Comparison of ENCODE assay signal across 10 mouse cellular contexts in the genomic region with DNA sequence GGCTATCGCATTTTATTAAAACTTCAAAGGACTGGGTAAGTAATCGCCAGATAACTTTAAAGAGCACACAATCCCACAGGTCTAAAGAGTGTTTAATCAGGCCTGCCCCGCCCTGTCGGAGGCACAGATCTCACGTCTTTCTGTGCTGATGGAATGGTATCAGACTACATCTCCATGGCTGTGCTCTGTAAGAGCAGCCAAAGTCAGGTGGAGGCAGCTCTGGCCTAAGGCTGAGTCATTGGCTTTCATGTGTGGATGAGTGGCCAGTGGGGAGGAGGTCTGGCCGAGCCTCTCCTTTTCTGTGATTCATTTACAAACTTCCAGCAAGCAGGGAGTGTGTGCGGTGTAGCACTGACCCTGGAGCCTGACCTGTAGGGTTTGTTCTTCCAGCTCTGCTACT.
DNase-seq lines count a peak whose midpoint lies in the region; ATAC-seq and TF ChIP-seq lines count a peak whose summit lies in the region.
"Had no signal": no experiment of that assay in that cellular context is flagged by ENCODE, and none has a peak within 500 bp of the region (broad histone marks: within the 10 kb centered on the region; RNA-seq: fewer than 3 reads in every experiment).

No protein-coding gene starts in this region.

- H3K4me1 ChIP-seq in lung, embryonic 14.5 days (ENCODE audit: insufficient read depth) = no peaks in the 10 kb centered on the region
- no peaks in the 10 kb centered on the region for H3K4me1 ChIP-seq in liver, embryonic 13.5 days (replicated peaks)
- no peaks in the 10 kb centered on the region for H3K4me1 ChIP-seq in stomach, embryonic 16.5 days (ENCODE audit: control insufficient read depth, insufficient read depth, low read length)
- H3K4me1 ChIP-seq in heart, embryonic 12.5 days (replicated peaks) = peaks cover 6% of the 10 kb centered on the region; the same call in 1 of the 2 replicates

- no peak for TF ChIP-seq CTCF in lung, embryonic 14.5 days (IDR thresholded peaks at IDR 0.05; ENCODE audit: low read depth)

- WGBS in lung, embryonic 14.5 days = 52% methylated on average over 7 of the region's 7 CpGs
- WGBS in liver, embryonic 13.5 days (ENCODE audit: insufficient replicate concordance) = 54% methylated on average over 7 of the region's 7 CpGs
- WGBS in stomach, embryonic 16.5 days = 48% methylated on average over 7 of the region's 7 CpGs
- WGBS in heart, embryonic 12.5 days = 69% methylated on average over 7 of the region's 7 CpGs

- no peak overlapping the region for H3K4me3 ChIP-seq in lung, embryonic 14.5 days (ENCODE audit: low read depth, low read length)
- H3K4me3 ChIP-seq in liver, embryonic 13.5 days (replicated peaks) = no peak overlapping the region
- H3K4me3 ChIP-seq in stomach, embryonic 16.5 days (replicated peaks; ENCODE audit: low read length) = no peak overlapping the region
- H3K4me3 ChIP-seq in heart, embryonic 12.5 days = no peak overlapping the region
- H3K4me3 ChIP-seq: layer of hippocampus, adult 2 months had no signal

- H3K9me3 ChIP-seq in lung, embryonic 14.5 days (ENCODE audit: low read depth, low read length) = no peaks in the 10 kb centered on the region
- H3K9me3 ChIP-seq in liver, embryonic 13.5 days (replicated peaks) = no peaks in the 10 kb centered on the region
- H3K9me3 ChIP-seq in stomach, embryonic 16.5 days (replicated peaks; ENCODE audit: control insufficient read depth, low read length) = no peaks in the 10 kb centered on the region
- H3K9me3 ChIP-seq in heart, embryonic 12.5 days (replicated peaks) = no peaks in the 10 kb centered on the region

- H3K36me3 ChIP-seq in lung, embryonic 14.5 days (ENCODE audit: insufficient read depth) = no peaks in the 10 kb centered on the region
- H3K36me3 ChIP-seq in liver, embryonic 13.5 days = no peaks in the 10 kb centered on the region
- no peaks in the 10 kb centered on the region for H3K36me3 ChIP-seq in stomach, embryonic 16.5 days (ENCODE audit: control insufficient read depth, insufficient read depth, low read length)
- H3K36me3 ChIP-seq in heart, embryonic 12.5 days = no peaks in the 10 kb centered on the region

- H3K27me3 ChIP-seq in lung, embryonic 14.5 days (ENCODE audit: insufficient read depth, low read length) = no peaks in the 10 kb centered on the region
- no peaks in the 10 kb centered on the region for H3K27me3 ChIP-seq in liver, embryonic 13.5 days
- no peaks in the 10 kb centered on the region for H3K27me3 ChIP-seq in stomach, embryonic 16.5 days (ENCODE audit: control insufficient read depth, insufficient read depth, low read length)
- no peaks in the 10 kb centered on the region for H3K27me3 ChIP-seq in heart, embryonic 12.5 days (replicated peaks)

- peak; percentile 92 for ATAC-seq in lung, embryonic 14.5 days (ENCODE audit: insufficient read depth)
- ATAC-seq in liver, embryonic 13.5 days (ENCODE audit: low read depth) = peak; percentile 76
- peak; percentile 92 for ATAC-seq in stomach, embryonic 16.5 days (ENCODE audit: insufficient read depth, low FRiP score)
- ATAC-seq in erythroblast, adult 5-6 weeks (replicated peaks; ENCODE audit: low FRiP score, poor library complexity, severe bottlenecking) = no peak
- no peak for ATAC-seq in heart, embryonic 12.5 days (ENCODE audit: insufficient number of reproducible peaks, low FRiP score)

- peak; percentile 54 for DNase-seq in lung, embryonic 14.5 days
- no peak for DNase-seq in lung, postnatal 14 days
- DNase-seq in kidney, adult 9 months = peak; percentile 87
- no peak for DNase-seq in liver, embryonic 13.5 days
- no peak for DNase-seq in c-Kit-positive CD71-positive TER-119-positive erythroid progenitor cells, embryonic 14.5 days (ENCODE audit: low spot score)
- DNase-seq: cerebellum, adult 11-12 months had no signal

- H3K27ac ChIP-seq in lung, embryonic 14.5 days (ENCODE audit: low read depth) = peak overlapping the region; percentile 52; the same call in 1 of the 2 replicates
- no peak overlapping the region for H3K27ac ChIP-seq in liver, embryonic 13.5 days
- H3K27ac ChIP-seq in stomach, embryonic 16.5 days (ENCODE audit: low read length) = 0 out of 2 replicates have a peak overlapping the region, but pooled peaks have one; percentile 34
- H3K27ac ChIP-seq in heart, embryonic 12.5 days (ENCODE audit: poor library complexity, severe bottlenecking) = no peak overlapping the region
- H3K27ac ChIP-seq: layer of hippocampus, adult 2 months had no signal

- no peak overlapping the region for H3K4me2 ChIP-seq in lung, embryonic 14.5 days
- H3K4me2 ChIP-seq in liver, embryonic 13.5 days = no peak overlapping the region
- H3K4me2 ChIP-seq in stomach, embryonic 16.5 days (ENCODE audit: low read depth, low read length) = no peak overlapping the region
- H3K4me2 ChIP-seq in heart, embryonic 12.5 days = no peak overlapping the region

- no peak overlapping the region for H3K9ac ChIP-seq in lung, embryonic 14.5 days
- H3K9ac ChIP-seq in liver, embryonic 13.5 days = no peak overlapping the region
- no peak overlapping the region for H3K9ac ChIP-seq in stomach, embryonic 16.5 days (ENCODE audit: low read length)
- H3K9ac ChIP-seq in heart, embryonic 12.5 days = no peak overlapping the region

Comparison
In these comparisons a context has a peak if more than half of its experiments do, and no peak if none do; other contexts are left out.
1. DNase-seq: peak in lung, embryonic 14.5 days (single experiment) and kidney, adult 9 months (single experiment); none in lung, postnatal 14 days (single experiment), liver, embryonic 13.5 days (single experiment) and c-Kit-positive CD71-positive TER-119-positive erythroid progenitor cells, embryonic 14.5 days (single experiment).
2. ATAC-seq: peak in lung, embryonic 14.5 days (single experiment), liver, embryonic 13.5 days (single experiment) and stomach, embryonic 16.5 days (single experiment); none in erythroblast, adult 5-6 weeks (single experiment) and heart, embryonic 12.5 days (single experiment).
3. H3K27ac ChIP-seq: peak in lung, embryonic 14.5 days (single experiment) and stomach, embryonic 16.5 days (single experiment); none in liver, embryonic 13.5 days (single experiment) and heart, embryonic 12.5 days (single experiment).